Mouse (Mus musculus) ES-CJ7 (cell line): Measurements from ENCODE around the gene Tmc4.

ENCODE experiments used
- DNase-seq: peaks from one replicate; pipeline ENCODE4 v3.0.0; 2011; ENCODE audit warnings: low read depth, low spot score

The Tmc4 gene

DNA sequence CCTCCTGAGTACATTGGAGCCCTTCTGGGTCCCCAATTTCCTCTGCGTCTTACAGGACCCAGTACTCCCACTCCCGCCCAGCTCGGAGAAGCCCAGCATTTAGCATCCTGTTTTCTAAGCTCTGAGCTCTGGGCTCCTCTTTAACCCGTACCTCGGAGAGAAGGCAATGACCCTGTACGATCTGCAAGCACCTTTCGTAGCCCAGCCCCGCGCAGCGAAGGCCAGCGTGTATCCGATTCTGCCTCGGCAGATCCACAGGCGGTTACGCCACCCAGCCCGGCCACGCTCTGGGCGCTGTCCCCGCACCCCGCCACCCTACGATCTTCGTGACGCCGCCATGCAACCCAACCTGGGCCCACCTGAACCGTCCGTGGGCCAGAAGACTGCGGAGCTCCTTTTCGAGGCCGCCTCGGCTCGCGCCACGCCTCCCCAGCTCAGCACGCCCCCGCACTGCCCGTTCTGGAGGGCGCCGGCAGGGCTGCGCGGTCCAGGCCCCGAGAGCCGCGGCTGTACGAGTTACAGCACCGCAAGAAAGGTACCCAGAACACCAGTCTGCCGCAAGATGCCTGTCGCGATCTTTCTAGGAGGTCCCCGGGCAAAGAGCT is 15.1 kb upstream of the Tmc4 start, which contains the start of gene Tsen34:
TSS of gene Tsen34 (plus strand) at position 482 of the 605 bp plus-strand sequence.
- no peak for DNase-seq

DNA sequence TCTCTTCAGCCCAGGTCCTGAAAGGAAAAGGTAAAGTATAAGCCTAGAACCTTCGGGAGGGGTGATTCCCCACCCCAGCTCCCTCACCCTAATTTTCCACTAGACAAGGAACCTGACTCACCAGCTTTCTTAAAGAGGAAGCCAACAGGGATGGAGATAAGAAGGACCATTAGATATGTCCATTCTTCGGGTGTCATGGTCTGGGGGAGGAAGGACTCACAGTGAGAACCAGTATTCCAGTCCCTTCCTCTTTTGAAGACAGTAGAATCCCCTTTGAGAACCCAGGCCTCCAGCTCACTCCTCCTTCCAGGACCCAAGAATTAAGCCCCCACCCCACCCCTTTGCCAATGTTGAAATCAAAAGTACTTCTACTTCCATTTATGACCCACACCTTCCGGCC is 14.6 kb upstream of the Tmc4 start:
- DNase-seq = no peak

DNA sequence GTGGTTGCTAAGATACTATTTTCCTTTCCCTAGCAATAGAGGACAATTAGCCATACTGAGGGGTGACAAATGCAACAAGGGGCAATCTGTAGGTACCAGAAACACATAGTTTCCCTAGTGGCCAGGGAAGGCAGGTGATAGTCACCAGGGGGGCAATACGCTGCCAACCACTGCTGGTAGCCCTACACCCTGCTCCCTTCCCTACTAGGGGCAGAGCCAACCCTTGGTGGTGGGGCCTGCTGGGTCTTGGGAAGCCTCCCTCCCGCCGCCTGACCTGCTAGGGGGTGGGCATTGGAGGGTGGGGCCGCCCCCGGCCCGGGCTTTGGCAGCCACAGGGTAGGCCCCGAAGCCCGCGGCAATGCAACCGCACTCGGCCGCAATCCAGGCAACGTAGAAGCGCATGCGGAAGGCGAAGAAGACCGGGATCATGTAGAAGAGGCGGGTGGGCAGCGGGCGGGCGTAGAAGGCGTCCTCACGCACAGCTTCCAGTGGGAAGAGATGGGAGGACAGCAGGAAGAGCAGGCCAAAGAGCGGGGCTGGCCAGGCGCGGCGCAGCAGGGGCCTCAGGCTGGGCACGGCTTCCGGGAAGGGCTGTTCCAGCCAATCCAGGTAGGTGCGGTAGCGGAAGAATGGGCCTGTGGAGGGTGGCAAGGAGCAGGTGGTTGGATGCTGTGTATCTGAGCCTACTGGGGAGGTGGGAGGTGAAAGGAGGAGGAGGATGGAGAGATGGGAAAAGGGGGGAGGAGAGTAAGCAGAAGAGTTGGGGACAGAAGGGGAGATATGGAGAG is 8.2 kb upstream of the Tmc4 start:
- no peak for DNase-seq

- no peak for DNase-seq
Observed at GRCm38 (mm10) chr7:3684698-3685097, 7.3 kb upstream of the Tmc4 start.

GRCm38 (mm10) chr7:3683908-3684550 is 6.7 kb upstream of the Tmc4 start:
- no peak for DNase-seq

DNA sequence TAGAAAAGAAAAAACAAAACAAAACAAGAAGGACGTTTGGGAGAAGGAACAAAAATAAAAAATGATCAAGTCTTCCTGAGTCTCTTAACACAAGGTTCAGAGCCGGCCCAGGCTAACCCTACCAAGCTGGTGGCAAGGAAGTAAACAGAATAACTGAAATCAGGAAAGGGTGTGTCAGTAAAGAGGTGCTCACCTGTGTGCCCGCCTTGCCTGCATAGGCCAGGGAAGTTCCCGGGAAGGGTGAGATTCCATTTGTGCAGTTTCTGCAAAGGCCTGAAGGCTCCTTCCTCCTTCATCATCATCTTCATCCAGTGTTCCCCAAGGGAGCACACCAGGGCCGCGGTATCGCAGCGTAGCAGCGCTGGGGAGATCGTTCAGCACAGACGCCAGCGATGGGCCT is 982 bp downstream of the Tmc4 start:
- DNase-seq = no peak

DNA sequence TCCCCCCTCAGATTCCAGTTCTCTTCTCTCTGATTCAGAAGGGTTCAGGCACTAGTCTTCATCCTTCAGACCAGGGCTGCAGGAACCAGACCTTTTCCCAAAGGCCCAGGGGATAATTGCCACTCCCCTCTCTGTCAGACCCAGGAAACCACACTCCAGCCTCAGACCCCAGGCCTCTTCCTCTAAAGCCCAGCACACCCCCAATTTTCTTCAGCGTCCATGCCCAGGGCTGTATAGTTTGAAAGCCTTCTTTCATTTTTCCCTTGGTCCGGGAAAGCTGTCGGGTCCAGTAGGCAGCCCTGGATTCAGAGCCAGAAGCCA is 2.2 kb downstream of the Tmc4 start:
- no peak for DNase-seq

DNA sequence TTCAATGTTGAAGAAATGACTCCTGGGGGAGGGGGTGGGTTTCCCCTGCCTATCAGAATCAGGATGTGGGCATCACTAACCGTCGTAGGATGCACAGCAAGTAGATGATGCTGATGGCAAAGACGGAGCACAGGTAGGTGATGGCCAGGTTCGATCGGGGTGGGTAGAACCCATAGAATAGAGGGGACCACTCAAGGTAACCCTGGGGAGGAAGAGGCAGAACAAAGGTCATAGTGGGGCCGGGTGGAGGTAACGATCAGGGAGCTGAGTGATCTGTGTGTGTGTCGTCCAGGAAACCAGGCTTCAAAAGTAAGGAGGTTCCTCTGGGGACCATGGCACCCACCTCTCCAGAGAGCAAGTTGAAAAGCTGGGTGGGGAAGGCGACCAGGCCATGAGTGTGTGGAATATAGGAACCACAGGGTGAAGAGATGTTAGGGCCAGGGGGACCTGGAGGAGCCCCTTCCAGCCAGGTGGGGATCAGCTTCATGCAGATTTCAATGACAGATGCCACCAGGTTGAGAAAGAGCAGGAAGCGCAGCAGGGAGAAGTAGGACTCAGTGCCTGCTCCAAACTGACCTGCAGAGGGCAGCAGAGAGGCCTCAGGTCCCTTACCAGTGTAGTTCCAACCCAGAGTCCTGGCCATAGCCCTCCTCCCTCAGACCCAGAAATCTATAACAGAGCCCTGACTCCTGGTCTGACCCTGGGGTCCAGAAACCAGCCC is 2.7 kb downstream of the Tmc4 start:
- peak; percentile 89 for DNase-seq

- DNase-seq = peak; percentile 75
Observed at GRCm38 (mm10) chr7:3666921-3667391, 10.4 kb downstream of the Tmc4 start.

DNA sequence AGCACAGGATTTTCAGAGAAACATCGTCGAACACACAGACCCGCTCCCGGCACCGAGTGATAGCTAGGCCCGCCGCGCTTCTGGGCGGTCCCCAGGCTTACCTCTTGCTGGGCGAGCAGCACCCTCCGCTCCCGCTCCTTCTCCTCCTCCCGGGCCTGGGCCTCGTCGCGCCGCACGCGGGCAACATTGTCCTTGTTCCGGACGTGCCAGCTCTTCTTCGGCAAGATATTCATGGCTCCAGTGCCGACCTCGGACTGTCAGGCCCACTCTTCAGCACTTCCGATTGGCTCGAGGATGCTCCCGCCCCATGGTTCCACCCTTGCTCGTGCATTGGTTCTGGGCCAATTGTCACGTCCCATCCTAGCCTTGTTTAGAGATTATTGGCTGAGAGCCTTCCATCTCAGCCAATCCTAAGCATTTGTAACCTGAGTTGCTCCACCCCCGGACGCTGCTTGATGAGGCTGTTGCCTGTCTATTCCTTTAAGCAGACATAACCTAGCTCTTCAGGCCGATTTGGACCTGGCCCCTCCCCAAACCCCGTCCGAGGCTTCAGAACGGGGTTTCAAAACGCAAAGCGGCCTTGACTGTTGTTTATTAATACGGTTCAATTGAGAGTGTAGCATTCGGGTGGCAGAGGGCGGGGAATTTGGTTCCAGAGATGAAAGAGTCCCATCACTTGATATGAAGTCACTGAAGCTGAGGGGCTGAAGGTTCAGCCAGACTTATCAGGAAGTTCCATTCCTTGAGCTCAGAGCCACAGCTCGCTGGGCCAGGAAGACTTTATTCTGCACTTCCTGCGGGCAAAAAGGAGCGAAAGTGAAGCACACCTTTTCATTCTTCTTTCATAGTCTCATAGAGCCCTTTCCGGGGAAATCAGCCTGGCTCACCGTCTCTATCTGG is 11.9 kb downstream of the Tmc4 start, which contains the start of gene Leng1:
TSS of gene Leng1 (minus strand) at position 626 of the 900 bp plus-strand sequence.
- peak; percentile 97 for DNase-seq

GRCm38 (mm10) chr7:3664524-3665214 is 12.7 kb downstream of the Tmc4 start:
- DNase-seq = no peak

- no peak for DNase-seq
Observed at GRCm38 (mm10) chr7:3658578-3658977, 18.8 kb downstream of the Tmc4 start.

DNA sequence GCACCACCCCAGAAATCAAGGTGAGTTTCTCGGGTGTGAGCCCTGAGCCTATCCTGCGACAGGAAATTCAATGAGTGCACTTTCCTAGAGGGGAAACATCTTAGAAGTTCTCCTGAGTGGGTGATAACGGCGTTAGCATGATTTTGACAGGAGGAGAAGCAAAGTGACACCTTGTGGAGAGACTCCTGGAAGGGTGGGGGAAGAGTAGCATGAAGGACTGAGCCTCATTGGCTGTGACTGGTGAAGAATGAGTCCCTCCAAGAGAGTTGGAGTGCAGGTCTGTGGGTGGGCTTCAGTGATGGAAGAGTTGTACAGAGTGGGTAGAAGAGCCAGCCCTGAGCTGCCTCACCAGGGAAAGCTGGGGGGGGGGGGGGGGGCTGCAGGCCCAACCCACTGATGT is 20.4 kb downstream of the Tmc4 start:
- DNase-seq = no peak

DNA sequence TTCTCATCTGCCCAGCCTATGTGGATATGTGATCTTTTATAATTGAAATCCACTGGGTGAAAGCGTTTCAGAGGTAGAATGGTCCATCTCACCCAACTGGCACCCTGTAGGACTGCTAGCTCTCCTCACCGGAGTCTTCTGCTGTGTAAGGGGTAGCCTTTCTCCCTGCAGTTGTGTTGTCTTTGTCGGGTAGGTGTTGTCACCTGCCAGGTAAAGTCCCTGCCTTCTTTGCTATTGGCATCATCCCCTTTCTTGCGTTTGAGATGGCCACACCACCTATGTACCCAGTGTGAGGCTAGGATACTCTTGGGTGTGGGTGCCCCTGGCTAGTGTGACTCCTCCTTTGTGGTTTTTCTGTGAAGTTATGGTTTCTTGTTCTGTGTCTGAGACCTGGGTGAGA is 30.7 kb downstream of the Tmc4 start:
- DNase-seq = no peak

DNA sequence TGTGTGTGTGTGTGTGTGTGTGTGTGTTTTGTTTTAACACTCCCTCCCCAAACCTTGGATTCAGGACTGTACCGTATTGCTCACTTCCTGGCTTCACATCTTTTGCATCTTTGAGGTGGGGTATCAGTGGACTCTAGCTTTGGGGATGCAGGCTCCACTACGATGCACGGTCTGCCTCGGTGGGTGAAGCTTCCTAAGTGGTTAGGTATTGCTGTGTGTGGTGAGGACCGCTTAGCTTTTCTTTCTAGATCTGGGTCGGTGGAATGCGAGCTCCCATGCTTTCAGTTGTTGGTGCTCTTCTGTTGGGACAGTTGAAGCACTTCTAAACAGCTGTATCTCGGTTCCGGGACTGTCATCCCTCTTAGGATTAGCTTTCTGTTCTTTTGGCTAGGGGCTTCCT is 31.2 kb downstream of the Tmc4 start:
- DNase-seq = no peak

- no peak for DNase-seq
Observed at GRCm38 (mm10) chr7:3645488-3646025, 31.8 kb downstream of the Tmc4 start.

GRCm38 (mm10) chr7:3644672-3645487 is 32.5 kb downstream of the Tmc4 start, which contains the start of gene Cnot3:
Gene Cnot3, plus strand, starts transcription at chr7:3645268.
- DNase-seq = peak; percentile 99

GRCm38 (mm10) chr7:3644348-3644671 is 33.0 kb downstream of the Tmc4 start:
- DNase-seq = peak; percentile 29

DNA sequence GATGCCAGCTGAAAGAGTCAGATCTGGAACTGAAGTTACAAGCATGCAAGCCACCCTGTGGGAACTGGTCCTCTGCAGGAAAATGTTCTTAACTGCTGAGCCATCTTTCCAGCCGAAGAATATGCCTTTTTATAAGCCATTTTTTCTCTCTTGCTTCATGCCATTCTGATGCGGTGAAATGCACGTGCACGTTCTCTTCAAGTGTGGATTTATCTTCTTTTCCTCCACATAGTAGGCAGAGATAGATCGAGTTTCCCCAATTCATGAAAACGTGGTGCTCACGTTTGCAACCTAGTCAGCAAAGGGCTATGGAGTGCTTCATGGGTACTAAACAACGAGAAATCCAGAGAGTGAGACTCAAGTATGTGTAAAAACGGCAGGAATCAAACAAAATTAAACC is 33.5 kb downstream of the Tmc4 start:
- no peak for DNase-seq
